Mouse (Mus musculus) cortical plate, adult 2 months (tissue): ENCODE results near the gene Uggt1. TPM values are rescaled to one million over a fixed set of nuclear protein-coding genes. Genes with fewer than 3 reads are reported as not detected.

ENCODE experiments used
- H3K27ac ChIP-seq: fragments of 200-500 bp; 2 replicates; pipeline ENCODE4 v1.5.1; 2012; ENCODE audit warnings: low read length, control low read depth, inconsistent platforms; ENCODE audit not compliant: insufficient read depth
- H3K4me1 ChIP-seq: fragments of 200-500 bp; 2 replicates; pipeline ENCODE4 v1.6.1; 2011; ENCODE audit warnings: low read length; ENCODE audit not compliant: control insufficient read depth, insufficient read depth
- H3K4me3 ChIP-seq: fragments of 200-500 bp; 2 replicates; pipeline ENCODE4 v1.5.1; 2011; ENCODE audit warnings: mild to moderate bottlenecking, low read length, control low read depth; ENCODE audit not compliant: insufficient read depth
- CTCF ChIP-seq: fragments of 200-500 bp; IDR thresholded peaks from 2 replicates; pipeline ENCODE4 v1.5.1; 2011; ENCODE audit warnings: mild to moderate bottlenecking, control low read depth, low read length; ENCODE audit not compliant: insufficient read depth; ENCODE audit errors: extremely low read depth
- POLR2A ChIP-seq: fragments of 200-500 bp; IDR thresholded peaks from 2 replicates; pipeline ENCODE4 v1.6.1; 2011; ENCODE audit warnings: mild to moderate bottlenecking, low read length, control low read depth; ENCODE audit not compliant: insufficient read depth; ENCODE audit errors: extremely low read depth
- polyA plus RNA-seq: library from polyadenylated mRNA; depleted of rRNA; stranded (reverse); fragments of >200 nt; gene quantifications from 2 replicates; pipeline ENCODE4 v1.2.3, GENCODE M21; 2012

Uggt1 gene
- polyA plus RNA-seq, 1 experiment: 25.1 TPM

GRCm38 (mm10) chr1:36257276-36257675 lies 12.8 kb upstream of the Uggt1 start:
- Histone ChIP-seq H3K27ac (no peak overlapping the region), H3K4me3 (no peak overlapping the region), H3K4me1 (no peaks in the 10 kb centered on the region; the same call in 1 of the 2 replicates)
- TF ChIP-seq POLR2A: no peak
- no peak for TF ChIP-seq CTCF

GRCm38 (mm10) chr1:36255871-36256640 lies 11.5 kb upstream of the Uggt1 start:
- Histone ChIP-seq H3K4me3 (no peak overlapping the region), H3K27ac (no peak overlapping the region), H3K4me1 (no peaks in the 10 kb centered on the region; the same call in 1 of the 2 replicates)
- TF ChIP-seq POLR2A (no peak), CTCF (no peak)

- no peaks in the 10 kb centered on the region; the same call in 1 of the 2 replicates for H3K4me1 ChIP-seq
- TF ChIP-seq POLR2A (no peak), CTCF (peak; percentile 53)
- no peak overlapping the region for H3K4me3 ChIP-seq
- H3K27ac ChIP-seq: no peak overlapping the region
Measured at GRCm38 (mm10) chr1:36254635-36255360, 10.3 kb upstream of the Uggt1 start.

- TF ChIP-seq CTCF: peak; percentile 83
- TF ChIP-seq POLR2A: no peak
- Histone ChIP-seq H3K4me1 (no peaks in the 10 kb centered on the region; the same call in 1 of the 2 replicates), H3K27ac (no peak overlapping the region), H3K4me3 (no peak overlapping the region)
Measured at GRCm38 (mm10) chr1:36252791-36253190, 8.3 kb upstream of the Uggt1 start.

GRCm38 (mm10) chr1:36251426-36251825 lies 6.9 kb upstream of the Uggt1 start:
- TF ChIP-seq CTCF (no peak), POLR2A (no peak)
- Histone ChIP-seq H3K4me3 (no peak overlapping the region), H3K4me1 (no peaks in the 10 kb centered on the region; the same call in 1 of the 2 replicates), H3K27ac (no peak overlapping the region)

- Histone ChIP-seq H3K4me1 (peaks cover 3% of the 10 kb centered on the region; the same call in 1 of the 2 replicates), H3K4me3 (no peak overlapping the region), H3K27ac (no peak overlapping the region)
- TF ChIP-seq CTCF (no peak), POLR2A (no peak)
Measured at GRCm38 (mm10) chr1:36246688-36247087, 2.2 kb upstream of the Uggt1 start.

- Histone ChIP-seq H3K4me3 (no peak overlapping the region; the same call in 1 of the 2 replicates), H3K4me1 (peaks cover 3% of the 10 kb centered on the region; the same call in 1 of the 2 replicates), H3K27ac (no peak overlapping the region)
- TF ChIP-seq POLR2A: no peak
Measured at GRCm38 (mm10) chr1:36244828-36245215, 302 bp upstream of the Uggt1 start.

- peak overlapping the region; percentile 53 for H3K27ac ChIP-seq
- H3K4me1 ChIP-seq: peaks cover 3% of the 10 kb centered on the region; the same call in 1 of the 2 replicates
- H3K4me3 ChIP-seq: peak overlapping the region; percentile 78
- no peak for TF ChIP-seq POLR2A
- no peak for TF ChIP-seq CTCF
Measured at GRCm38 (mm10) chr1:36243447-36244057, 968 bp downstream of the Uggt1 start.

- no peak overlapping the region for H3K4me3 ChIP-seq
- peaks cover 3% of the 10 kb centered on the region; the same call in 1 of the 2 replicates for H3K4me1 ChIP-seq
- H3K27ac ChIP-seq: no peak overlapping the region
- TF ChIP-seq POLR2A (no peak), CTCF (no peak)
Measured at GRCm38 (mm10) chr1:36241903-36242429, 2.6 kb downstream of the Uggt1 start.

GRCm38 (mm10) chr1:36240176-36240575 lies 4.3 kb downstream of the Uggt1 start:
- Histone ChIP-seq H3K4me3 (no peak overlapping the region), H3K27ac (no peak overlapping the region), H3K4me1 (peaks cover 3% of the 10 kb centered on the region; the same call in 1 of the 2 replicates)
- TF ChIP-seq POLR2A (no peak), CTCF (no peak)
